ENCODE assay signal across 27 mouse cellular contexts in genomic region chr1:126679348-126679747, GRCm38 (mm10).
"Had no signal": no experiment of that assay in that cellular context is flagged by ENCODE, and none has a peak within 500 bp of the region (broad histone marks: within the 10 kb centered on the region; RNA-seq: fewer than 3 reads in every experiment).

No protein-coding gene starts in this region.

- H3K9me3 ChIP-seq: embryonic facial prominence, embryonic 10.5 days; embryonic facial prominence, embryonic 12.5 days; embryonic facial prominence, embryonic 13.5 days; embryonic facial prominence, embryonic 15.5 days; forebrain, embryonic 10.5 days; forebrain, embryonic 12.5 days; forebrain, embryonic 13.5 days; forebrain, embryonic 15.5 days had no signal

- H3K4me2 ChIP-seq: embryonic facial prominence, embryonic 12.5 days; embryonic facial prominence, embryonic 13.5 days; embryonic facial prominence, embryonic 15.5 days; forebrain, embryonic 12.5 days; forebrain, embryonic 13.5 days; forebrain, embryonic 15.5 days had no signal

- H3K4me3 ChIP-seq: embryonic facial prominence, embryonic 10.5 days; embryonic facial prominence, embryonic 12.5 days; embryonic facial prominence, embryonic 13.5 days; embryonic facial prominence, embryonic 15.5 days; erythroblast, embryonic 14.5 days; forebrain, embryonic 10.5 days; forebrain, embryonic 12.5 days; forebrain, embryonic 13.5 days; forebrain, embryonic 15.5 days; gastrocnemius, adult 2 months; heart, adult 2 months had no signal

- ATAC-seq: forebrain, embryonic 13.5 days; forebrain, embryonic 14.5 days; forebrain, embryonic 15.5 days; forebrain, embryonic 16.5 days had no signal

- DNase-seq: cerebellum, adult 2 months; cerebellum, adult 8-10 months; cerebellum, adult 9-10 months; cerebellum, adult 9-11 months; cerebellum, postnatal 10 days; cerebellum, postnatal 14 days; cerebellum, postnatal 25 days; cerebellum, postnatal 36 days; embryo, embryonic 11 days; gastrocnemius, adult 2 months; gastrocnemius, postnatal 10 days; gastrocnemius, postnatal 14 days; gastrocnemius, postnatal 25 days; gastrocnemius, postnatal 36 days; heart, adult 18-20 months; heart, adult 2 months had no signal

- H3K9ac ChIP-seq: embryonic facial prominence, embryonic 12.5 days; embryonic facial prominence, embryonic 13.5 days; embryonic facial prominence, embryonic 15.5 days; forebrain, embryonic 12.5 days; forebrain, embryonic 13.5 days; forebrain, embryonic 15.5 days had no signal

- H3K27me3 ChIP-seq: embryonic facial prominence, embryonic 13.5 days; embryonic facial prominence, embryonic 15.5 days; forebrain, embryonic 12.5 days; forebrain, embryonic 13.5 days; forebrain, embryonic 15.5 days had no signal

- H3K27ac ChIP-seq: embryonic facial prominence, embryonic 10.5 days; embryonic facial prominence, embryonic 12.5 days; embryonic facial prominence, embryonic 13.5 days; embryonic facial prominence, embryonic 15.5 days; forebrain, embryonic 10.5 days; forebrain, embryonic 12.5 days; forebrain, embryonic 13.5 days; forebrain, embryonic 15.5 days; gastrocnemius, adult 2 months; heart, adult 2 months had no signal

- H3K36me3 ChIP-seq: embryonic facial prominence, embryonic 10.5 days; embryonic facial prominence, embryonic 12.5 days; embryonic facial prominence, embryonic 13.5 days; embryonic facial prominence, embryonic 15.5 days; forebrain, embryonic 10.5 days; forebrain, embryonic 12.5 days; forebrain, embryonic 15.5 days had no signal
